Mouse (Mus musculus) inflammation-experienced regulatory T-cells, adult 16 weeks (primary cell): Measurements from ENCODE around the gene Ttc23. TPM values are rescaled to one million over a fixed set of nuclear protein-coding genes. Genes with fewer than 3 reads are reported as not detected.

ENCODE experiments used
- polyA plus RNA-seq: library from polyadenylated mRNA; unstranded; fragments of 100-300 nt; shearing (Covaris generic); gene quantifications from one replicate; pipeline ENCODE4 v1.2.1, GENCODE M21; 2017

Ttc23 gene
- 2.4 TPM for polyA plus RNA-seq

GRCm38 (mm10) chr7:67647277-67647676 is at the start of gene Ttc23:
Gene Ttc23, plus strand, starts transcription at chr7:67647410.

GRCm38 (mm10) chr7:67644833-67645680 is 2.2 kb upstream of the Ttc23 start, which contains the start of gene Lrrc28:
Gene Lrrc28, minus strand, starts transcription at chr7:67645268.

GRCm38 (mm10) chr7:67759629-67759995 is 112.4 kb downstream of the Ttc23 start, which contains the start of gene Synm:
Gene Synm, minus strand, starts transcription at chr7:67759742.

Other genes with a start within 250 kb of the Ttc23 start
- gene Lrrc28, start 2.1 kb upstream of the Ttc23 start, polyA plus RNA-seq, result 28.3 TPM
- gene Synm, start 112.3 kb downstream of the Ttc23 start, polyA plus RNA-seq, result not detected